Mouse (Mus musculus): ENCODE measurements around the gene Rhobtb3.
"Not testable (repeated sequence)": the region's sequence is repeated elsewhere in the genome, so short reads cannot be mapped to it uniquely, and the experiment has no call there.

Gene Rhobtb3

GRCm38 (mm10) chr13:75929071-75929470, 14.7 kb downstream of the Rhobtb3 start:
- not testable (repeated sequence) for DNase-seq (ENCODE audit: low spot score in 2 of 2)

- no peak for DNase-seq (ENCODE audit: low spot score in 2 of 2)
Observed at GRCm38 (mm10) chr13:75927951-75928350, 15.8 kb downstream of the Rhobtb3 start.

GRCm38 (mm10) chr13:75914151-75914550, 29.6 kb downstream of the Rhobtb3 start:
- DNase-seq (ENCODE audit: low spot score in 2 of 2) = no peak

GRCm38 (mm10) chr13:75908187-75908586, 35.5 kb downstream of the Rhobtb3 start:
- DNase-seq (ENCODE audit: low spot score in 2 of 2) = no peak

GRCm38 (mm10) chr13:75907133-75907532, 36.6 kb downstream of the Rhobtb3 start:
- no peak for DNase-seq (ENCODE audit: low spot score in 2 of 2)

GRCm38 (mm10) chr13:75904660-75905059, 39.1 kb downstream of the Rhobtb3 start:
- DNase-seq (ENCODE audit: low spot score in 2 of 2) = no peak

- DNase-seq (ENCODE audit: low spot score in 2 of 2) = not testable (repeated sequence)
Observed at GRCm38 (mm10) chr13:75900928-75901327, 42.8 kb downstream of the Rhobtb3 start.

GRCm38 (mm10) chr13:75892876-75893275, 50.8 kb downstream of the Rhobtb3 start:
- DNase-seq (ENCODE audit: low spot score in 2 of 2) = no peak

GRCm38 (mm10) chr13:75892291-75892690, 51.4 kb downstream of the Rhobtb3 start:
- no peak for DNase-seq (ENCODE audit: low spot score in 2 of 2)

GRCm38 (mm10) chr13:75891868-75892267, 51.9 kb downstream of the Rhobtb3 start:
- DNase-seq (ENCODE audit: low spot score in 2 of 2) = no peak

GRCm38 (mm10) chr13:75883792-75884191, 59.9 kb downstream of the Rhobtb3 start:
- no peak for DNase-seq (ENCODE audit: low spot score in 2 of 2)

- no peak for DNase-seq (ENCODE audit: low spot score in 2 of 2)
Observed at GRCm38 (mm10) chr13:75880501-75880900, 63.2 kb downstream of the Rhobtb3 start.

GRCm38 (mm10) chr13:75879756-75880155, 64.0 kb downstream of the Rhobtb3 start:
- no peak for DNase-seq (ENCODE audit: low spot score in 2 of 2)

- no peak for DNase-seq (ENCODE audit: low spot score in 2 of 2)
Observed at GRCm38 (mm10) chr13:75877907-75878306, 65.8 kb downstream of the Rhobtb3 start.

- DNase-seq (ENCODE audit: low spot score in 2 of 2) = no peak
Observed at GRCm38 (mm10) chr13:75876592-75876991, 67.1 kb downstream of the Rhobtb3 start.

- DNase-seq (ENCODE audit: low spot score in 2 of 2) = not testable (repeated sequence)
Observed at GRCm38 (mm10) chr13:75876188-75876587, 67.5 kb downstream of the Rhobtb3 start.

- DNase-seq (ENCODE audit: low spot score in 2 of 2) = no peak
Observed at GRCm38 (mm10) chr13:75874608-75875376, 68.9 kb downstream of the Rhobtb3 start.

- no peak for DNase-seq (ENCODE audit: low spot score in 2 of 2)
Observed at GRCm38 (mm10) chr13:75867876-75868275, 75.8 kb downstream of the Rhobtb3 start.

GRCm38 (mm10) chr13:75865486-75866184, 78.1 kb downstream of the Rhobtb3 start:
- DNase-seq (ENCODE audit: low spot score in 2 of 2) = no peak

- no peak for DNase-seq (ENCODE audit: low spot score in 2 of 2)
Observed at GRCm38 (mm10) chr13:75859264-75859844, 84.4 kb downstream of the Rhobtb3 start.

- DNase-seq (ENCODE audit: low spot score in 2 of 2) = no peak
Observed at GRCm38 (mm10) chr13:75853118-75853517, 90.6 kb downstream of the Rhobtb3 start.

- no peak for DNase-seq (ENCODE audit: low spot score in 2 of 2)
Observed at GRCm38 (mm10) chr13:75852027-75852426, 91.7 kb downstream of the Rhobtb3 start.

- DNase-seq (ENCODE audit: low spot score in 2 of 2) = no peak
Observed at GRCm38 (mm10) chr13:75847027-75847426, 96.7 kb downstream of the Rhobtb3 start.

Data from urinary bladder, postnatal 4 days (tissue).